Mouse (Mus musculus) hindlimb bud, embryonic 11.5 days (tissue): ENCODE measurements around the gene Cacna2d4.

ENCODE experiments used
- DNase-seq: peaks from one replicate; pipeline ENCODE4 v3.0.0-alpha.2; 2012; ENCODE audit warnings: low read depth, low spot score; ENCODE audit errors: extremely low spot score

The Cacna2d4 gene

GRCm38 (mm10) chr6:119219237-119219870, 17.0 kb upstream of the Cacna2d4 start:
- DNase-seq, result no peak

GRCm38 (mm10) chr6:119220297-119220696, 16.0 kb upstream of the Cacna2d4 start:
- DNase-seq, result peak; percentile 44

- no peak for DNase-seq
Measured at GRCm38 (mm10) chr6:119224451-119225195, 11.7 kb upstream of the Cacna2d4 start.

GRCm38 (mm10) chr6:119225226-119225625, 11.1 kb upstream of the Cacna2d4 start:
- no peak for DNase-seq

GRCm38 (mm10) chr6:119225731-119226130, 10.6 kb upstream of the Cacna2d4 start:
- no peak for DNase-seq

- no peak for DNase-seq
Measured at GRCm38 (mm10) chr6:119227001-119227400, 9.3 kb upstream of the Cacna2d4 start.

- DNase-seq, result no peak
Measured at GRCm38 (mm10) chr6:119228861-119229603, 7.3 kb upstream of the Cacna2d4 start.

GRCm38 (mm10) chr6:119233066-119233465, 3.3 kb upstream of the Cacna2d4 start:
- DNase-seq, result peak; percentile 28

GRCm38 (mm10) chr6:119235441-119235840, 885 bp upstream of the Cacna2d4 start:
- no peak for DNase-seq

GRCm38 (mm10) chr6:119237427-119237989, 1.2 kb downstream of the Cacna2d4 start:
- DNase-seq, result no peak

- DNase-seq, result no peak
Measured at GRCm38 (mm10) chr6:119239341-119240005, 3.1 kb downstream of the Cacna2d4 start.

GRCm38 (mm10) chr6:119240256-119240655, 3.9 kb downstream of the Cacna2d4 start:
- DNase-seq, result no peak

- DNase-seq, result no peak
Measured at GRCm38 (mm10) chr6:119240871-119241705, 4.8 kb downstream of the Cacna2d4 start.

- DNase-seq, result no peak
Measured at GRCm38 (mm10) chr6:119246082-119246481, 9.8 kb downstream of the Cacna2d4 start.

GRCm38 (mm10) chr6:119248578-119248977, 12.3 kb downstream of the Cacna2d4 start:
- no peak for DNase-seq

- DNase-seq, result no peak
Measured at GRCm38 (mm10) chr6:119249726-119250125, 13.4 kb downstream of the Cacna2d4 start.

GRCm38 (mm10) chr6:119251704-119252103, 15.4 kb downstream of the Cacna2d4 start:
- DNase-seq, result no peak

- no peak for DNase-seq
Measured at GRCm38 (mm10) chr6:119276713-119277112, 40.4 kb downstream of the Cacna2d4 start.

GRCm38 (mm10) chr6:119280761-119281160, 44.4 kb downstream of the Cacna2d4 start:
- DNase-seq, result no peak

- no peak for DNase-seq
Measured at GRCm38 (mm10) chr6:119301310-119301709, 65.0 kb downstream of the Cacna2d4 start.
